Mouse (Mus musculus) kidney, adult 2 months (tissue): Measurements from ENCODE around the gene Bex6.

Source experiments
- CTCF ChIP-seq: fragments of 200-500 bp; conservative IDR thresholded peaks from 2 replicates; pipeline ENCODE4 v1.5.1; 2011; ENCODE audit warnings: low read depth, mild to moderate bottlenecking, control low read depth, low read length, moderate library complexity, mixed read lengths; ENCODE audit not compliant: insufficient read depth, insufficient read length
- POLR2A ChIP-seq: fragments of 200-500 bp; IDR thresholded peaks from one replicate; pipeline ENCODE4 v1.6.1; 2011; ENCODE audit warnings: low read depth, low read length, control low read depth

- no peak for TF ChIP-seq POLR2A
- no peak for TF ChIP-seq CTCF
Measured at GRCm38 (mm10) chr16:32154437-32154836, 25.2 kb upstream of the Bex6 start.
